Mouse (Mus musculus) midbrain, postnatal 0 days (tissue): ENCODE data around the gene Hyal1. TPM values are rescaled to one million over a fixed set of nuclear protein-coding genes. Genes with fewer than 3 reads are reported as not detected.

Experiments used
- ATAC-seq: fragments of 200-750 bp; cut with Nextera tagmentation; 2 replicates; pipeline ENCODE4 v1.8.0; 2017; ENCODE audit warnings: moderate number of reproducible peaks, mild to moderate bottlenecking, moderate TSS enrichment, moderate library complexity; ENCODE audit not compliant: low FRiP score
- DNase-seq: peaks from one replicate; pipeline ENCODE4 v3.0.0-alpha.2; 2015; ENCODE audit warnings: low spot score
- H3K27ac ChIP-seq: fragments of 300-500 bp; sonication (generic); 2 replicates; pipeline ENCODE4 v1.5.1; 2014; ENCODE audit warnings: low read depth, mild to moderate bottlenecking, low read length, mixed read lengths
- H3K27me3 ChIP-seq: fragments of 300-500 bp; sonication (generic); 2 replicates; pipeline ENCODE4 v1.6.1; 2014; ENCODE audit warnings: low read length, control low read depth, mixed read lengths; ENCODE audit not compliant: insufficient read depth
- H3K36me3 ChIP-seq: fragments of 300-500 bp; sonication (generic); 2 replicates; pipeline ENCODE4 v1.6.1; 2014; ENCODE audit warnings: low read length, control low read depth, mixed read lengths; ENCODE audit not compliant: insufficient read depth
- H3K4me1 ChIP-seq: fragments of 300-500 bp; sonication (generic); 2 replicates; pipeline ENCODE4 v1.6.1; 2014; ENCODE audit warnings: mild to moderate bottlenecking, control low read depth, antibody characterized with exemption, low read length, mixed read lengths; ENCODE audit not compliant: insufficient read depth
- H3K4me2 ChIP-seq: fragments of 300-500 bp; sonication (generic); 2 replicates; pipeline ENCODE4 v1.6.1; 2014; ENCODE audit warnings: low read depth, mild to moderate bottlenecking, low read length, mixed read lengths; ENCODE audit not compliant: poor library complexity, severe bottlenecking
- H3K4me3 ChIP-seq: fragments of 300-500 bp; sonication (generic); 2 replicates; pipeline ENCODE4 v1.5.1; 2014; ENCODE audit warnings: low read depth, mild to moderate bottlenecking, low read length, moderate library complexity
- H3K9ac ChIP-seq: fragments of 300-500 bp; sonication (generic); replicated peaks from 2 replicates; pipeline ENCODE4 v1.6.1; 2014; ENCODE audit warnings: mild to moderate bottlenecking, low read length, moderate library complexity, mixed read lengths; ENCODE audit not compliant: poor library complexity, severe bottlenecking
- H3K9me3 ChIP-seq: fragments of 300-500 bp; sonication (generic); 2 replicates; pipeline ENCODE4 v1.6.1; 2016; ENCODE audit warnings: low read length, control low read depth
- CTCF ChIP-seq: IDR thresholded peaks from 2 replicates; pipeline ENCODE4 v1.5.1; 2016; ENCODE audit warnings: antibody characterized with exemption, mild to moderate bottlenecking
- WGBS: fragments of 180-500 bp; shearing (Covaris S2); extraction: QIAGEN DNeasy Blood & Tissue Kit; methylation state at CpG from one replicate; pipeline ENCODE4 v1.1.7; 2014; 5-methylcytosine and 5-hydroxymethylcytosine counted together
- polyA plus RNA-seq: library from polyadenylated mRNA; unstranded; fragments of >200 nt; fragmentation: Nextera tagmentation; extraction: Ambion mirVana; gene quantifications from 2 replicates; pipeline ENCODE4 v1.2.1, GENCODE M21; 2015
- total RNA-seq: library from RNA; depleted of rRNA; stranded (reverse); fragments of >200 nt; gene quantifications from 2 replicates; pipeline ENCODE4 v1.2.3, GENCODE M21; 2014

Hyal1 gene
- total and polyA plus RNA-seq, 2 experiments from 2014 or later = 2.9 to 3.5 TPM

DNA sequence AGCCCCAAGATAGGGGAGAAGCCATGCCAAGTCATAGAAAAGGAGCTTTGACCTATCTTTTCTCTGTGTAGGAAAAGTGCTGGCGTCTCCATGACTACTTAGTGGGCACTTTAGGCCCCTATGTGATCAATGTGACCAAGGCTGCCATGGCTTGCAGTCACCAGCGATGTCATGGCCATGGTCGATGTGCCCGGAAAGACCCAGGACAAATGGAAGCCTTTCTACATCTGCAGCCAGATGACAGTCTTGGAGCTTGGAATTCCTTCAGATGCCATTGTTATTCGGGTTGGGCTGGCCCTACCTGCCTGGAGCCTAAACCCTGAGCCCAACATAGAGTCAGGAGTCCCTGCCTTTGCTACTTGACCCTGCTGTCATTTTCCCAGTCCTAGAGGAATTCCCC lies 9.8 kb downstream of the Hyal1 start:
- H3K4me2 ChIP-seq = no peak overlapping the region
- DNase-seq = no peak
- no peak for TF ChIP-seq CTCF
- H3K4me1 ChIP-seq = peaks cover 15% of the 10 kb centered on the region; the same call in 1 of the 2 replicates
- WGBS = 98% methylated on average over 5 of the region's 5 CpGs
- H3K9ac ChIP-seq = no peak overlapping the region
- no peaks in the 10 kb centered on the region for H3K9me3 ChIP-seq
- no peak for ATAC-seq
- no peak overlapping the region for H3K27ac ChIP-seq
- H3K27me3 ChIP-seq = no peaks in the 10 kb centered on the region
- no peak overlapping the region for H3K4me3 ChIP-seq
- peaks cover 24% of the 10 kb centered on the region for H3K36me3 ChIP-seq

DNA sequence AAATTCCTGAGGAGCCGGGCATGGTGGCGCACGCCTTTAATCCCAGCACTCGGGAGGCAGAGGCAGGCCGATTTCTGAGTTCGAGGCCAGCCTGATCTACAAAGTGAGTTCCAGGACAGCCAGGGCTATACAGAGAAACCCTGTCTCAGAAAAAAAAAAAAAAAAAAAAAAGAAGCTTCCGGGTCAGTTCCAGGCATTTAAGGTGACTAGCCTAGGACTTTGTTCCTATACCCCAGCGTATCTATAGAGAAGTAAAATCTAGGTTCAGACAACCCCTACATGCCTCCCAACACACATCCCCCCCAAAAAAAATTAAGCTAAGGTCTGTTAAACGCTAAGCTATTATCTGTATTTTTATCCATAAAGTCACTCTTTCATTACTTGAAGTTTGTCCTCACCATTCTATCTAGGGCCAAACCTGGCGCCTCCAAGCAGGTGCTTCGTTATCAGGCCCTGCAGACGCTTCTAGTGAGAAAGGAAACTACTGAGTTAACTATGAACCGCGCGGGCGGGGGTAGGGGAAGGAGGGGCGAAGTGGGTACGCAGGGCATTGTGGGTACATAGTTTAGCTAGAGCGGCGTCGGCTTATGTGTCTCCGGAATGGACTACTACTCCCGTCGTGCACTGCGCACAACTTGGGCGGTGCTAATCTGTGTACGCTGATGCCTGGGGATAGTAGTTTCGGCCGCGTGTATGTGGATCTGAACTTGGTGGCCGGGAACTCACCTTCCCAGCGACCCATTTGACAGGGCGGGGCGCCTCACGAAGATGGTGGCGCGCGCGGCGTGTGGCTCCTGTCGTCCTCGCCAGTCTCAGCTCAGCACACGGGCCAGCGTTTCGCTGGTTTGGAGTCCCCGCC lies 10.5 kb downstream of the Hyal1 start, which contains the start of gene Ifrd2:
TSS of gene Ifrd2 (plus strand) at position 669 of the 859 bp plus-strand sequence.
- Histone ChIP-seq H3K9ac (peak within 1 kb of the TSS; percentile 53; the same call in 1 of the 2 replicates), H3K4me1 (peaks cover 11% of the 10 kb centered on the region; the same call in 1 of the 2 replicates), H3K4me2 (peak within 1 kb of the TSS; percentile 75), H3K27me3 (no peaks in the 10 kb centered on the region), H3K27ac (no peak within 1 kb of the TSS), H3K4me3 (peak within 1 kb of the TSS; percentile 62), H3K9me3 (no peaks in the 10 kb centered on the region), H3K36me3 (peaks cover 29% of the 10 kb centered on the region)
- DNase-seq (peak; percentile 99), ATAC-seq (peak; percentile 97)
- WGBS = 13% methylated on average over 46 of the region's 46 CpGs
- no peak for TF ChIP-seq CTCF

DNA sequence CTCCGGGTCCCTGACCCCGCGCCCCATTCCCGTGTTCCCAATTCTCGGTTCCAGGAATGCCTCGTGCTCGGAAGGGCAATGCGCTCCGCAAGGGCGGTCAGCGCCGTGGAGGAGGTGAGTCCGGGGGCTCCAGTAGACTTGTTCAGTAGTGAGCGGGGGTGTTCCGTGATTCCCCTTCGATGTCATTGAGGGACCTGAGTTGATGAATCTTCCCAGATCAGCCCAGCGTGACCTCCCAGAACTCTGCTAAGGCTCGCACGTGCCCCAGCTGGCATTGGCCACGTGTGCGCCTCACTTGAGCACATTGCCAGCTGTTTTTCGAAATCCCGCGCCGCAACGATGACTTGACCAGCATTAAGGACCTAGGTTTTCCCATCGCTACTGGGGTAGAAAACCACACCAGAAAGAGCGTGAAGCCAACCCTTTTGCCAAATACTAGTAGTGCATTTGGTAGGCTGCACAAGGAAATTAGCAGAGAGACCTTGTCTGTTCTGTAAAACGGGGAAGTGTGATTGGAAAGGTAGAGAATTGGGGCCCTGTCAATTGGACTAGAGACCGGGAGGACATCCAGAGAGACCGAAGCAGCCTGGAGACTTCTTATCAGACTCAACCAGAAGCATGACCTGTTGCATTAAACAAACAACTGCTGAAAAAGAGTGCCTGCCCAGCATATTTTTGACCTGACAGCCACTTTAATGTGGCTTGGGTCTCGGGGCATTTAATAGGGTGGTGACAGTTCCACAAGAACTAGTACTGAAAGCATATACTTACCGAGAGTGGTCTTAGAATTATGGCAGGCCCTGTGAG lies 11.3 kb downstream of the Hyal1 start:
- H3K27me3 ChIP-seq = no peaks in the 10 kb centered on the region
- DNase-seq (peak; percentile 45), ATAC-seq (peak; percentile 44)
- peaks cover 31% of the 10 kb centered on the region for H3K36me3 ChIP-seq
- H3K4me3 ChIP-seq = peak overlapping the region; percentile 62
- no peaks in the 10 kb centered on the region for H3K9me3 ChIP-seq
- WGBS = 7% methylated on average over 33 of the region's 33 CpGs
- peak overlapping the region; percentile 75 for H3K4me2 ChIP-seq
- peak overlapping the region; percentile 53; the same call in 1 of the 2 replicates for H3K9ac ChIP-seq
- no peak for TF ChIP-seq CTCF
- H3K4me1 ChIP-seq = peaks cover 11% of the 10 kb centered on the region; the same call in 1 of the 2 replicates
- H3K27ac ChIP-seq = no peak overlapping the region

DNA sequence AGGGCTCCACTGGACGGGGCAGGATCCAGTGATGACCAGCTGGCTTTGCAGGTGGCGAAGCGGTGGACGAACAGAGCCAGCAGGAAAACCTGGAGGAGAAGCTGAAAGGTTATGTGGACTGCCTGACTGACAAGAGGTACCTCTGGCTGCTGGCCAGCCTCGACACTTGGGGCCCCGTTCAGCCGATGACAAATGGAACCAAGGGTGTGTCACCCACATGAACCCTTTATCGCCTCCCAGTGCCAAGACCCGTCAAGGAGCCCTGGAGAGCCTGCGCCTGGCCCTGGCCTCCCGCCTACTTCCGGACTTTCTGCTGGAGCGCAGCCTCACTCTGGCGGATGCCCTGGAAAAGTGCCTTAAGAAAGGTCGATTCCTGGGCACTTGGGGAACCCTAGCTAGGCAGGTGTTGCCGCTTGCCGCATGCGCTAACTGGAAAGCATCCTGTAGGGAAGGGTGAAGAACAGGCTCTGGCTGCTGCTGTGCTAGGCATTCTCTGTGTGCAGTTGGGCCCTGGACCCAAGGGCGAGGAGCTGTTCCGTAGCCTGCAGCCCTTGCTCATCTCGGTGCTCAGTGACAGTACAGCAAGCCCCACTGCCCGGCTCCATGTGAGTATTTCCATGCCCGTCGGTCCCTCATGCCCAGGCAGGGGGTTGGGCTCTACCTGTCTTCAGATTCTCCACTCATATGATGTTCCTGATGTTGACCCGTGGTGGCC lies 13.5 kb downstream of the Hyal1 start:
- H3K4me1 ChIP-seq = peaks cover 11% of the 10 kb centered on the region; the same call in 1 of the 2 replicates
- no peak overlapping the region for H3K4me3 ChIP-seq
- H3K9ac ChIP-seq = no peak overlapping the region
- H3K9me3 ChIP-seq = no peaks in the 10 kb centered on the region
- H3K36me3 ChIP-seq = peaks cover 33% of the 10 kb centered on the region
- H3K4me2 ChIP-seq = no peak overlapping the region
- H3K27ac ChIP-seq = no peak overlapping the region
- ATAC-seq (no peak), DNase-seq (no peak)
- no peak for TF ChIP-seq CTCF
- H3K27me3 ChIP-seq = no peaks in the 10 kb centered on the region
- 92% methylated on average over 25 of the region's 25 CpGs for WGBS

DNA sequence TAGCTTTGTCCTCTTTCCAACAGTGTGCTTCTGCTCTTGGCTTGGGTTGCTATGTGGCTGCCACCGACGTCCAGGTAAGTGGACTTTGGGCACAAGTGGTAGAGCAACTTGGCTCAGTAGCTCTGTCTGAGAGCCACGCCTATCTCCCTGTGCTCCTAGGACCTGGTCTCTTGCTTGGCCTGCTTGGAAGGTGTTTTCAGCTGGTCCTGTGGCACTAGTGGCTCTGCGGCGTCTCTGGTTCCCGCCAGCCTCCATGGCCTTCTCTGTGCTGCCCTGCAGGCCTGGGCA lies 14.0 kb downstream of the Hyal1 start:
- no peak overlapping the region for H3K9ac ChIP-seq

More for the DNA sequence above, 14.0 kb downstream of the Hyal1 start:
- no peak overlapping the region for H3K4me3 ChIP-seq
- H3K4me1 ChIP-seq = peaks cover 11% of the 10 kb centered on the region; the same call in 1 of the 2 replicates
- peaks cover 33% of the 10 kb centered on the region for H3K36me3 ChIP-seq
- H3K27ac ChIP-seq = no peak overlapping the region
- H3K9me3 ChIP-seq = no peaks in the 10 kb centered on the region
- 85% methylated on average over 4 of the region's 6 CpGs for WGBS
- no peaks in the 10 kb centered on the region for H3K27me3 ChIP-seq
- TF ChIP-seq CTCF = no peak
- no peak for DNase-seq
- ATAC-seq = no peak
- H3K4me2 ChIP-seq = no peak overlapping the region
